Mouse (Mus musculus) layer of hippocampus, adult 2 months (tissue): ENCODE data around the gene Bdh2. TPM values are rescaled to one million over a fixed set of nuclear protein-coding genes. Genes with fewer than 3 reads are reported as not detected.

ENCODE experiments used
- DNase-seq, 2 experiments: peaks; one replicate each; pipeline ENCODE4 v3.0.0; 2022; ENCODE audit warnings: low spot score in 2 of 2
- H3K27ac ChIP-seq: fragments of 200-600 bp; 2 replicates; pipeline ENCODE4 v1.8.1; 2022
- H3K4me3 ChIP-seq: fragments of 200-600 bp; 2 replicates; pipeline ENCODE4 v1.8.1; 2022; ENCODE audit warnings: mild to moderate bottlenecking
- CTCF ChIP-seq: fragments of 200-600 bp; conservative IDR thresholded peaks from 2 replicates; pipeline ENCODE4 v1.8.1; 2022; ENCODE audit warnings: antibody characterized with exemption, mild to moderate bottlenecking, moderate library complexity
- total RNA-seq, 2 experiments: library from RNA; stranded (reverse); gene quantifications; 2 replicates each; pipeline ENCODE4 v1.2.3; 2021

Bdh2 gene
- total RNA-seq, 2 experiments from 2014 or later, result 4.7 to 5.3 TPM

DNA sequence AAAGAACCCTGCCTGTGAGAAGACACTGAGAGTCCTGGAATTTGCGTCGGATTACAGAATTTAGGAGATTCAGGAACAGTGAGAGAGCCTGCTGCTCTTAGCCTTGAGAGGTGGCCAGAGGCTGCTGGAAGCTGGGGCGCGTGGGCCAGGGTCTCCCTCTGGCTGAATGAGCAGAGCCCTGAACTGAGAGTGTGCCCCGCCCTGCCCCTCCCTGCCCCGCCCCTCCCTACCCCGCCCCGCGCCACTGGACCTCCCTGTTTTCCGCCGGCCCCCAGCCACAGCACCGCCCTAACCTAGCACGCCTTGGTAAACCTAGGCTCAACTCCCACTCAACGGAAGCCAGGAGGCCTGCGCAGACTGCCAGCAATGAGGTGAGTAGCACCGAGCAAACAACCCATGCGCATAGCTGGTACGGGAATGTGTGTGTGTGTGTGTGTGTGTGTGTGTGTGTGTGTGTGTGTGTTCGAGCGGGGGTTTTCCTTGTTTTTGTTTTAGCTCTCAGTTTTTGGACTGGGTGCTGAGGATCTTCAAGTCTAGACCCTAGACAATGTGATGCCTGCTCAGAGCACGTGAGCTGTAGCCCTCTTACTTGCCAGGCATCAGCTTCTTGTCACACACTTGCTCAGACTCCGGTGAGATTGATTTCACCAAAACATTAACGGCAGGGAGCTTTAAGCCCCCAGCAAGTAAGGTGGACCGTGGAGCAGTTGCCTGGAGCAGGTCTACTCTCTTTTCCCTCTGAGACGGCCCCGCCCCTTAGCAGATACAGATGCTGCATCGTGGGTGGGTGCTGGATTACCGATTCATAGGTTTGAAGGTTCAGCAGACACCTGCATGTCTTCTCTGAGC lies 26.6 kb downstream of the Bdh2 start, which contains the start of gene Slc9b2:
Gene Slc9b2 (plus strand): TSS at position 290 of the 849 bp plus-strand sequence.
- peak in 1 of 2 experiments; percentile 16 for DNase-seq
- no peak for TF ChIP-seq CTCF
- H3K4me3 ChIP-seq, result peak within 1 kb of the TSS; percentile 37
- no peak within 1 kb of the TSS for H3K27ac ChIP-seq

DNA sequence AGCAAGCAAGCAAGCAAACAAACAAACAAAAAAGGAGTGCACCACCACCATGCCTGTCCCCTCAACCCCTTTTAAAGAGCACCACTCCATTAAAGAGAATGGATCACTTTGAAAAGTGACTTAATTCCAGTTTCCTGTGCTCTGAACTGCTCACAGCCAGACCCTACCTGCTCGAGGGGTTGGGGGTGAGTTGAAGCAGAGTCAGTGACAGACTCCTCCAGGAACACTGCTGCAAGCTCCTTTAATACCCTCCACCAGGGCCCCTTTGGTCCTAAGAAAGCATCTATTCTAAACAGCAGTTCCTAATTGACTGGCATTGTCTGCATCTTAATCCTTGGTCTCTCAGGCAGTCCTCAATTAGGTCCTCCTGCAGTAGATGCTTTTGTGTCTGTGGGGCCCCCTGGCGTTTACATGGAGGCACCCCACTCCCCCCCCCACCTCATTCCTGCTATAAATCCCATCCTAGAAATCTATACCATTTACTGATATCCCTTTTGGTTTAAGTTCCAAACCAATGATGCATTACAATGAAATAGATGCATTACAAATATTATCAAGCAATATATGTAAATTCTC lies 32.0 kb downstream of the Bdh2 start:
- DNase-seq, result no peak
- no peak overlapping the region for H3K27ac ChIP-seq
- peak; percentile 23 for TF ChIP-seq CTCF
- H3K4me3 ChIP-seq, result no peak overlapping the region

DNA sequence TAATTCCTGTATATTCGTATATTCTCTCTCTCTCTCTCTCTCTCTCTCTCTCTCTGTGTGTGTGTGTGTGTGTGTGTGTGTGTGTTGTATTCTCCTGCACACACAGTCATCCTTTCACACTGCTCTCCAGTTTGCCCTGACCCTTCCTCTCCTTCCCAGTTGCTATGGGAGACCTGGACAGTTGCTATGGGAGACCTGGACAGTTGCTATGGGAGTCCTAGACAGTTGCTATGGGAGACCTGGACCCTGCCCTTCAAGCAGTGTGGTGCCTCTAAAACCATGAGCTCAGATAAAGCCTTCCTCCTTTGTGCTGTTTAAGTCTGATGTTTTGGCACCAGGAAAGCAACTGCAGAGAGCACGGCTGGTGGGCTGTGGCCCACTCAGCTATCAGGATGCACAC lies 32.7 kb downstream of the Bdh2 start:
- no peak for TF ChIP-seq CTCF
- no peak overlapping the region for H3K27ac ChIP-seq
- no peak for DNase-seq
- H3K4me3 ChIP-seq, result no peak overlapping the region

DNA sequence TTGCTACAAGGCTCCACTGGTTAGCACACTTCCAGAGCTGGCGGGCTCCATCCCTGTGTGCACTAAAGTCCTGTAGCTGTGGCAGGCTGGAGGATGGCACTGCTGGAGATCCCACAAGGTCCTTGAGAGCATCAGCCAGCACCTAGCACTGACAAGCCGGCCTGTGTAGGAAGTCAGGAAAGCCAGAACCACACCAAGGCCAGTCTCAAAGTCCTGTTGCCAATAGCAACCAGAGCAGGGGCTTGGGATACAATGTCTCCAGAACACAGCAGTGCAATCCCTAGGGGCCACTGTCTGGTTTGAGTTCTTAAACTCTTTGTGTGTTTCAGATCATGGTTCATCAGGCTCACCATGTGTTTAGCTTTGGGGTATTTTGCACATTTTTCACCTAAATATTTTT lies 33.8 kb downstream of the Bdh2 start:
- TF ChIP-seq CTCF, result no peak
- Histone ChIP-seq H3K4me3 (no peak overlapping the region), H3K27ac (no peak overlapping the region)
- no peak for DNase-seq

DNA sequence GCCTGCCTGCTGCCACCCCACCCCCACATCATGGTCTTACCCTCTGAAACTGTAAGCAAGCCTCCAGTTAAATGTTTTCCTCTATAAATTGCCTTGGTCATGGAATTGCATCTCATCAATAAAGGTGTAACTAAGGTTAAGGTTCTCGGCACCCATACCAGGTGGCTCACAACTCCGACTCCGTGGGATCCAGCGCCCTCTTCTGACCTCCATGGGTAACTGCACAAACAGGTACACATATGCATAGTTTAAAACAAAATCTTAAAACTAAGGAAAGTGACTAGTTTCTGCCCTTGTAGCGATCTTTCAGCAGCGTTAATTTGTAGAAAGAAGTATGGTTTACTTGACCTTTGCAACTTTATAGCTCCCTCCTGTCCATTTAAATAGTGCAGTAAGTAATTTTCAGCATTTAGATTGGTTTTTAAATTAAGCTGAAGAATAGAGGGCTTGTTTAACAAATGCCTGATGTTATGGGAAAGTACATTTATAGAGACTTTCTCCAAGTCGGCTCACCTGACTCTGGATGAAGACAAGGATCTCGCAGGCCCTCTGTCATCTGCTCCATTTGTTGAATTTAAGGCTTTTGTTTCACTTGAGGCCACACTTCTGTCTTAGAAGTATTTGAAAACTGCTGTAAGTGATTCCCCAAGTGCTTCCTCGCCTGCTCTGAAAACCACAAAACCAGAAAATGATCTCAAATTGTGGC lies 34.9 kb downstream of the Bdh2 start:
- H3K4me3 ChIP-seq, result no peak overlapping the region
- 0 out of 2 replicates have a peak, but pooled peaks have one; percentile 10 for TF ChIP-seq CTCF
- no peak for DNase-seq
- H3K27ac ChIP-seq, result no peak overlapping the region

DNA sequence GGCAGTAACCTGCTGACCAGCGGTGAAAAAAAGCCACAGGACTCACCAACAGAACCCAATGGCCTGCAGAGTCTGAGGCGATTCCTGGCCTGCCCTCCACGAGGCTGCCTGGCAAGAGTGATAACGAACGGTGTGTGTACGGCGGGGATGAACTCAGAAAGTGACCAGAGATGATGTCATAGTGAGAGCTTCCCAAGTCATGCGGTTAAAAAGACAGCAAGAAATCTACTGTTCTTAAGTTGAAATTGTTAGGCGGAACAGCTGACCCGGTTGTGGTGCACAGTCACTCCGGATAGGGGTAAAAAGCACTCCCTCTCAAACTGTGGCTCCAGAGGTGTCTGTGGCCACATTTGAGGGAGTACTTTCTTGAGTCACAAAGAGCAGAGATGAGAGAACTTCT lies 37.3 kb downstream of the Bdh2 start:
- no peak for TF ChIP-seq CTCF
- Histone ChIP-seq H3K4me3 (no peak overlapping the region), H3K27ac (no peak overlapping the region)
- no peak for DNase-seq

DNA sequence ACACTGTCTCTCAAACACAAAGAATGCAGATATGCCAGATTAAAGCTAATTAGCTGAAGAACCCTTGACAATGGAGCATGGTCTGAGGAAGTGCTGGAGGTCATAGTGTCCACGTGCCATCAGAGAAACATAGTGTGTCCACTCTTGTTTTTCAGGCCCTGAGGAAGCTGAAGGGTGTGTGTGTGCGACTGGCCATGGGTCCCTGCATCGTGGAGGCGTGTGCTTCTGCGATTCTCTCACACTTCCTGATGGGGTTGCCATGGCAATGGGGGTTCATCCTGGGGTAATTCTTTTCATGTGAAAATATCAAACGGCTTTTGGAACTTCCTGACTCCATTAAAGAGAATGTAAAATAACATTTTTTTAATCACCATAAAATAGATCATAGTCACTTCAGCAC lies 43.3 kb downstream of the Bdh2 start:
- TF ChIP-seq CTCF, result no peak
- no peak overlapping the region for H3K4me3 ChIP-seq
- no peak overlapping the region for H3K27ac ChIP-seq
- DNase-seq, result peak; percentile 8 to 32

DNA sequence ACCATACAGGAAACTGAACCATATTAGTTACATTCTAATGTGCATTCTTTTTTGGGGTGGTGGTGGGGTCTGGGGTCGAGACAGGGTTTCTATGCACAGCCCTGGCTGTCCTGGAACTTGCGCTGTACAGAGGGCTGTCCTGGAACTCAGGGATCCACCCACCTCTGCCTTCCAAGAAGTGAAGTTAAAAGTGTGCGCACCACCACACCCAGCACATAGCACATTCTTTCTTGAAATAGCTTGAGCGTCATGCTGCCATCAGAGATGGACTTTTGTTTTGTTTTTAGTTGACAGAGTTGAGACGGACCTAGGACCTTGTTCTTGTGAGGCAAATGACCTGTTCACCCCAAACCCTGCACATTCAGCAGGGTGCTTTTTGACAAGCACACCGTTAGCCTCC lies 46.2 kb downstream of the Bdh2 start:
- no peak for DNase-seq
- no peak overlapping the region for H3K27ac ChIP-seq
- H3K4me3 ChIP-seq, result no peak overlapping the region
- no peak for TF ChIP-seq CTCF

DNA sequence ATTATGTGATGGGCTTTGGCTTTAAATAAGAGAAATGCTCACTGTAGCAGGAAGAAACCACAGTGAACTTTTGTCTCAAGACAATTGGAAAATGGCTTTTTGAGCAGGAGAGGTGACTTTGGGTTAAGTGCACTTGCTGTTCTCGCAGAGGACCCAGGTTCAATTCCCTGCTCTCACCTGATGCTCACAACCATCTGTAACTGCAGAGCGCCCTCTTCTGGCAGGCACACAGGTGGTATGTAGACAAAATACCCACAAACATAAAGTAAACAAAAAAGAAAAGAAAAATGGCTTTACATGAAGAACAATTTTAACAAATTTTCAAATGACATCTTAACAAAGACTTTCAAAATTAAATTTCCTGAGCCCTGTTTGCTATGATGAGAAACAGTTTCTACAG lies 46.6 kb downstream of the Bdh2 start:
- Histone ChIP-seq H3K27ac (no peak overlapping the region), H3K4me3 (no peak overlapping the region)
- no peak for DNase-seq
- TF ChIP-seq CTCF, result peak; percentile 50

DNA sequence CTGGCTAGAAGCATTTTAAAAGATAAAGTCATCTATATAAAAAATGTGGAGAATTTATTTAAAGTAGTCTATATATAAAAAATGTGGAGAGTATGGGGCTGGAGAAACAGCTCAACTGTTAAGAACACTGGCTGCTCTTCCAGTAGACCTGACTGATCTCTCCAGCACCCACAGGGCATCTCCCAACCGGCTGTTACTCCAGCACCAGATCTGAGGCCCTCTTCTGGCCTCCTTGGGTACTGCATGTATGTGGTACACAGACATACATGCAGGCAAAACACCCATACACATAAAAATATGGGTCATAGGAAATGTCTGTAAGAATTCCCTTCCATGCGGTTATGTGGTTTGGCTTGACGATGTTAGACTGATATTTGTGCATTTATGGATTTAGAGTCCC lies 47.5 kb downstream of the Bdh2 start:
- peak; percentile 77 for TF ChIP-seq CTCF
- DNase-seq, result peak in 1 of 2 experiments; percentile 32

DNA sequence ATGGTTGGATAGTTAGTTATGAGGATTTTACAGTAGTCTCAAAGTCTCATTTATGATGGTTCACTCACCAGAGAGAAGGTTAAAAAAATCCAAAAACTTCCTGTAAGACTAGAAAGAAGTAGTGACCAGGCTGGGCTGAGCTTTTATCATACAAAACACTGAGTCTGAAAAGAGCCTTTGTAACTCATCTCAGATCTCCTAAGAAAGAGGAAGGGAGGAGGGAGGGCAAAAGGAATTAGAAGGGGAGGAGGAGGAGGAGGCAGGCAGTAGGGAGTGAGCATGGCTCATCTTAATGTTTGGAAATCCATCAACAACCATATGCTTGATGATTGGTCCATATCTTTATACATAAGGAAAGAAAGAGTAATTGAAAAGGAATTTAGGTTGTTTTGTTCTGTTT lies 51.7 kb downstream of the Bdh2 start:
- TF ChIP-seq CTCF, result no peak
- Histone ChIP-seq H3K4me3 (no peak overlapping the region), H3K27ac (no peak overlapping the region)
- DNase-seq, result no peak

More for the DNA sequence above, 47.5 kb downstream of the Bdh2 start:
- H3K27ac ChIP-seq, result no peak overlapping the region
- no peak overlapping the region for H3K4me3 ChIP-seq

DNA sequence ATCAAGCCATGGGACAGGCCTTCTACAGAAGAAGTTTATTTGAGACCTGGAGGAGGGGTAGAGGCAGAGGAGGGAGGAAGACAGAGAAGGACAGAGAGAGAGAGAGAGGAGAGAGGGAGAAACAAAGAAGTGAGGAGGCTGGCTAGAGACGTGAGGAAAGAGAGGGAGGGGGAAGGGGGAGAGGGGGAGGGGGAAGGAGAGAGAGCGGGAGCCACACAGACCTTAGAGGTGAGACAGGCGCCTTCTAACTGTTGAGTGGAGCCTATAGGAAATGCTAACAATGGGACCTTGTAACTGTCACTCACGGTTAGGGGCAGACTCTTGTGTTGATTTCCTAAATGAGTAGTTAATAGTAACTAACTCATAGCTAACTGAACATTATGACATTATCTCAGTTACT lies 52.7 kb downstream of the Bdh2 start:
- Histone ChIP-seq H3K27ac (no peak overlapping the region), H3K4me3 (no peak overlapping the region)
- no peak for TF ChIP-seq CTCF
- DNase-seq, result no peak

DNA sequence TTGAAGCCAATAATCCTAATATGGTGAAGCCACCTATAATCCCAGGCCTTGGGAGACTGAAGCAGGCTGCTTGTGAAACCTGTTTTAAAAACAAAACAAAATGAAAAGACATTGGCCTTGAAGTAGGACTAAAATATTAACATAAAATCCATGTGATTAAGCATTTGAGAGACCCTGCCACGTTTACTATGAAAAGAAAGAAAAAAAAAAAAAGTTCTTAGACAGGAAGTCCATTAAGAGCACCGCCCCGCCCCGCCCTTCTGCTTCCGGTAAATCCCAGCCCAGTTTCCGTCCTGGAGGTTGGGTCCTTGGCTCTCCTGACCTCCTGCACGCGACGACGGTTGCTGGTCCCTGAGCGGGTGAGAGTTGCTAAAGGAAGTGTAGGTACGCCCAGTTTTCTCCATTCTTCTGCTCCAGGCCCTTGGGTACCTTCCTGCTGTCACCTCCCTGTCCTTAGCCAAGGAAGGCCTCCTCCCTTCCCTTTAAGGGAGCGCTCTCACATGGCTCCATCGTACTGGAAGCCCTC lies 66.8 kb downstream of the Bdh2 start, which contains the start of gene Slc9b1:
Gene Slc9b1 (plus strand): TSS at position 291 of the 526 bp plus-strand sequence.
- no peak within 1 kb of the TSS for H3K27ac ChIP-seq
- no peak for TF ChIP-seq CTCF
- DNase-seq, result no peak
- no peak within 1 kb of the TSS for H3K4me3 ChIP-seq
